Mouse (Mus musculus) ES-E14 (cell line): Measurements from ENCODE around the gene Vmn2r109.

Source experiments
- CHD2 ChIP-seq: IDR thresholded peaks from 2 replicates; pipeline ENCODE4 v1.6.1; 2014; ENCODE audit warnings: mild to moderate bottlenecking, low read depth, low read length, inconsistent platforms
- MAFK ChIP-seq: IDR thresholded peaks from 2 replicates; pipeline ENCODE4 v1.6.1; 2014; ENCODE audit warnings: mild to moderate bottlenecking, low read depth, low read length, inconsistent platforms; ENCODE audit not compliant: insufficient read depth
- ZC3H11A ChIP-seq: IDR thresholded peaks from 2 replicates; pipeline ENCODE4 v1.6.1; 2012; ENCODE audit warnings: low read depth, mild to moderate bottlenecking, inconsistent platforms, low read length, borderline replicate concordance
- ZNF384 ChIP-seq: IDR thresholded peaks from 2 replicates; pipeline ENCODE4 v1.6.1; 2012; ENCODE audit warnings: low read depth, low read length, inconsistent platforms

GRCm38 (mm10) chr17:20596323-20596722 is 31.8 kb upstream of the Vmn2r109 start, which contains the start of gene Vmn2r110:
- TF ChIP-seq ZC3H11A, result no peak
- no peak for TF ChIP-seq ZNF384
- TF ChIP-seq CHD2, result no peak
- no peak for TF ChIP-seq MAFK
